Mouse (Mus musculus) spleen, adult 2 months (tissue): ENCODE measurements around the gene Egfem1.

ENCODE experiments used
- CTCF ChIP-seq: fragments of 200-500 bp; IDR thresholded peaks from 2 replicates; pipeline ENCODE4 v1.5.1; 2011; ENCODE audit warnings: mild to moderate bottlenecking, inconsistent platforms; ENCODE audit not compliant: insufficient read depth, insufficient read length, insufficient replicate concordance; ENCODE audit errors: extremely low read depth
- POLR2A ChIP-seq: fragments of 200-500 bp; IDR thresholded peaks from 2 replicates; pipeline ENCODE4 v1.6.1; 2011; ENCODE audit warnings: low read depth, low read length, inconsistent platforms

DNA sequence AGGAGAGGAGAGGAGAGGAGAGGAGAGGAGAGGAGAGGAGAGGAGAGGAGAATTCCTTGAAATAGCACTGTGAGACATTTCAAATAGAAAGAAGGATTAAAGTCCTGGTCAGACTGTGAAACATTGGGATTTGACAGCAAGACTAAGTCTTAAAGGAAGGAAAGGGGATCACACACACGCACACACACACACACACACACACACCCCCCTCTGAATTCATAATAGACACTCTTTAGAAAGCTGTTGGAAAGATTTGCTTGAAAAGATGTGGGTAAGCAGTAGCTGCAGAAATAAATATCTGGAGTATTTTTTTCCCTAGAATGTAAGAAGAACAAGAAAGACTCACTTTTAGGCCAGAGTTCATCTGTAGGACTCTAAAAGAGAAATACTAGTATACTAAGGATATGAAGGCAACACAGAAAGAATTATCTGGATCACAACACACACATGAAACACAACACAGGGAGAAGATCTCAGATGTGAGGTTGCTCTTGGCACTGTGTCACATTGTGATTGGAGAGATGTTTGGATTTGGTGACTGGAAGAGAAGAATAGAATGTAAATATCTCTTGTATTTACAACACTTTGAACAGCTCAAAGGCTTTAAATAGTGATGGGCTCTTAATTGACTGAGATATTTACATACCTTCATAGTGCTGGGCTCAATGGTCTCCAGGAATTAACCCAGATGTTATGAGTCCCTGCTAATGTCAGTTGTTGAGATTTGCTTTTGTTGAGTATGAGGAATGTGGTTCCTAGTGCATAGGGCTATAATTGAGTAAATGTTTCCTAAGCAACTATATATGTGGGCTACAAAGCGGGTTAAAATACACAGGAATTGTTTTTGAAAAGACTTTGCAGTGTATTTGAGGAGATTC, 50.5 kb downstream of the Egfem1 start:
- TF ChIP-seq POLR2A (no peak), CTCF (no peak)
